Mouse (Mus musculus): Measurements from ENCODE around the gene Mettl5. TPM values are rescaled to one million over a fixed set of nuclear protein-coding genes. Genes with fewer than 3 reads are reported as not detected.

The Mettl5 gene
- total and polyA plus RNA-seq, 3 experiments, result 19.6 to 42.2 (median 40.4) TPM

- Histone ChIP-seq H3K4me3 (replicated peaks in 1 of 3; ENCODE audit: low read depth in 2 of 3, low read length in 2 of 3, poor library complexity in 1 of 3) (no peak overlapping the region), H3K4me2 (ENCODE audit: insufficient read depth, low read depth, poor library complexity, severe bottlenecking) (no peak overlapping the region), H3K27me3 (replicated peaks) (no peaks in the 10 kb centered on the region), H3K27ac (ENCODE audit: insufficient read depth, low read depth) (no peak overlapping the region), H3K9ac (ENCODE audit: insufficient read depth, low read depth) (no peak overlapping the region), H3K4me1 (ENCODE audit: control insufficient read depth in 1 of 2, insufficient read depth in 2 of 2) (peaks cover 0 to 17% of the 10 kb centered on the region in 2 experiments; a peak in 2 of 4 replicates), H3K36me3 (replicated peaks in 1 of 2; ENCODE audit: control insufficient read depth in 1 of 2, insufficient read depth in 1 of 2, low read length in 1 of 2) (no peaks in the 10 kb centered on the region), H3K79me2 (replicated peaks; ENCODE audit: control insufficient read depth, extremely low read depth, insufficient read depth, poor library complexity, severe bottlenecking) (peaks cover 9% of the 10 kb centered on the region), H3K9me3 (replicated peaks; ENCODE audit: low read length) (no peaks in the 10 kb centered on the region)
- TF ChIP-seq CTCF (conservative IDR thresholded peaks at IDR 0.05 in 1 of 2, IDR thresholded peaks at IDR 0.05 in 1 of 2; ENCODE audit: low read depth in 2 of 2, low read length in 2 of 2), result no peak
- TF ChIP-seq KAT2A (IDR thresholded peaks at IDR 0.05; ENCODE audit: insufficient replicate concordance, low read length), result no peak
- no peak for TF ChIP-seq RAD21 (IDR thresholded peaks at IDR 0.05; ENCODE audit: low read depth, low read length)
- TF ChIP-seq PAX5 (IDR thresholded peaks at IDR 0.05; ENCODE audit: low read length), result no peak
- no peak for TF ChIP-seq POLR2A (IDR thresholded peaks at IDR 0.05; ENCODE audit: low read depth, low read length)
- TF ChIP-seq MAZ (IDR thresholded peaks at IDR 0.05; ENCODE audit: low read depth, low read length), result no peak
- TF ChIP-seq TCF12 (IDR thresholded peaks at IDR 0.05; ENCODE audit: low read depth, low read length), result no peak
- TF ChIP-seq USF2 (conservative IDR thresholded peaks at IDR 0.05; ENCODE audit: low read depth, low read length), result no peak
- TF ChIP-seq EP300 (IDR thresholded peaks at IDR 0.05; ENCODE audit: low read length), result no peak
- no peak for TF ChIP-seq ZNF384 (IDR thresholded peaks at IDR 0.05; ENCODE audit: low read depth, low read length)
- TF ChIP-seq CHD2 (IDR thresholded peaks at IDR 0.05; ENCODE audit: low read length), result no peak
- TF ChIP-seq HCFC1 (IDR thresholded peaks at IDR 0.05; ENCODE audit: low read depth, low read length), result no peak
- TF ChIP-seq SIN3A (IDR thresholded peaks at IDR 0.05; ENCODE audit: low read length), result no peak
- TF ChIP-seq NRF1 (IDR thresholded peaks at IDR 0.05; ENCODE audit: low read depth, low read length), result no peak
- TF ChIP-seq TBP (conservative IDR thresholded peaks at IDR 0.05; ENCODE audit: low read depth, low read length), result no peak
- no peak for DNase-seq (ENCODE audit: extremely low read depth)
- dilution Hi-C loops (cut with MboI; ENCODE audit: extremely low pct_ligation_motif_present, extremely low pct_unique_long_range_greater_than_20kb, low sequenced_read_pairs), result no loop called here
- in situ Hi-C loops (cut with MboI; ENCODE audit: low pct_ligation_motif_present, low pct_unique_long_range_greater_than_20kb, low sequenced_read_pairs), result no loop called here
These were observed 3.5 kb upstream of the Mettl5 start for GRCm38 (mm10) chr2:69888957-69889356.

- 0 out of 2 replicates have a peak overlapping the region, but pooled peaks have one; percentile 4 for H3K27ac ChIP-seq (ENCODE audit: insufficient read depth, low read depth)
- H3K79me2 ChIP-seq (replicated peaks; ENCODE audit: control insufficient read depth, extremely low read depth, insufficient read depth, poor library complexity, severe bottlenecking), result peaks cover 21% of the 10 kb centered on the region
- H3K4me3 ChIP-seq (replicated peaks in 1 of 3; ENCODE audit: low read depth in 2 of 3, low read length in 2 of 3, poor library complexity in 1 of 3), result peak overlapping the region; percentile 71 to 77 (median 77)
- in situ Hi-C loops (cut with MboI; ENCODE audit: low pct_ligation_motif_present, low pct_unique_long_range_greater_than_20kb, low sequenced_read_pairs), result no loop called here
- no peaks in the 10 kb centered on the region for H3K27me3 ChIP-seq (replicated peaks)
- H3K4me1 ChIP-seq (ENCODE audit: control insufficient read depth in 1 of 2, insufficient read depth in 2 of 2), result peaks cover 0 to 12% of the 10 kb centered on the region in 2 experiments; a peak in 2 of 4 replicates
- dilution Hi-C loops (cut with MboI; ENCODE audit: extremely low pct_ligation_motif_present, extremely low pct_unique_long_range_greater_than_20kb, low sequenced_read_pairs), result no loop called here
- H3K9me3 ChIP-seq (replicated peaks; ENCODE audit: low read length), result no peaks in the 10 kb centered on the region
- H3K4me2 ChIP-seq (ENCODE audit: insufficient read depth, low read depth, poor library complexity, severe bottlenecking), result peak overlapping the region; percentile 86
- no peak for DNase-seq (ENCODE audit: extremely low read depth)
- TF ChIP-seq POLR2A (IDR thresholded peaks at IDR 0.05; ENCODE audit: low read depth, low read length), result no peak
- TF ChIP-seq NELFE (IDR thresholded peaks at IDR 0.05; ENCODE audit: low read depth, low read length), result no peak
- TF ChIP-seq CHD2 (IDR thresholded peaks at IDR 0.05; ENCODE audit: low read length), result no peak
- no peak for TF ChIP-seq EP300 (IDR thresholded peaks at IDR 0.05; ENCODE audit: low read length)
- no peak for TF ChIP-seq CHD1 (IDR thresholded peaks at IDR 0.05; ENCODE audit: low read depth, low read length)
- TF ChIP-seq ZKSCAN1 (IDR thresholded peaks at IDR 0.05; ENCODE audit: borderline replicate concordance, low read depth, low read length), result no peak
- TF ChIP-seq MXI1 (IDR thresholded peaks at IDR 0.05; ENCODE audit: low read depth, low read length), result no peak
- no peak for TF ChIP-seq ZNF384 (IDR thresholded peaks at IDR 0.05; ENCODE audit: low read depth, low read length)
- TF ChIP-seq E2F4 (IDR thresholded peaks at IDR 0.05; ENCODE audit: insufficient replicate concordance, low read depth, low read length), result no peak
- TF ChIP-seq USF1 (IDR thresholded peaks at IDR 0.05; ENCODE audit: low read depth, low read length), result no peak
- TF ChIP-seq USF2 (conservative IDR thresholded peaks at IDR 0.05; ENCODE audit: low read depth, low read length), result no peak
- no peak for TF ChIP-seq MYC (IDR thresholded peaks at IDR 0.05; ENCODE audit: low read depth, low read length)
- no peak for TF ChIP-seq SIN3A (IDR thresholded peaks at IDR 0.05; ENCODE audit: low read length)
- TF ChIP-seq POLR2AphosphoS2 (IDR thresholded peaks at IDR 0.05; ENCODE audit: low read depth, low read length), result no peak
- TF ChIP-seq GABPA (IDR thresholded peaks at IDR 0.05; ENCODE audit: insufficient replicate concordance, low read depth, low read length), result no peak
- H3K36me3 ChIP-seq (replicated peaks in 1 of 2; ENCODE audit: control insufficient read depth in 1 of 2, insufficient read depth in 1 of 2, low read length in 1 of 2), result peaks cover 3 to 11% of the 10 kb centered on the region in 2 experiments
- peak overlapping the region; percentile 90 for H3K9ac ChIP-seq (ENCODE audit: insufficient read depth, low read depth)
These were observed 365 bp downstream of the Mettl5 start for GRCm38 (mm10) chr2:69885050-69885449.

All from CH12.LX (cell line).